Mouse (Mus musculus): ENCODE measurements around the gene Josd2. TPM values are rescaled to one million over a fixed set of nuclear protein-coding genes. Genes with fewer than 3 reads are reported as not detected.

Gene Josd2
- polyA plus RNA-seq, 1 experiment from 2014 or later = 63.1 TPM

DNA sequence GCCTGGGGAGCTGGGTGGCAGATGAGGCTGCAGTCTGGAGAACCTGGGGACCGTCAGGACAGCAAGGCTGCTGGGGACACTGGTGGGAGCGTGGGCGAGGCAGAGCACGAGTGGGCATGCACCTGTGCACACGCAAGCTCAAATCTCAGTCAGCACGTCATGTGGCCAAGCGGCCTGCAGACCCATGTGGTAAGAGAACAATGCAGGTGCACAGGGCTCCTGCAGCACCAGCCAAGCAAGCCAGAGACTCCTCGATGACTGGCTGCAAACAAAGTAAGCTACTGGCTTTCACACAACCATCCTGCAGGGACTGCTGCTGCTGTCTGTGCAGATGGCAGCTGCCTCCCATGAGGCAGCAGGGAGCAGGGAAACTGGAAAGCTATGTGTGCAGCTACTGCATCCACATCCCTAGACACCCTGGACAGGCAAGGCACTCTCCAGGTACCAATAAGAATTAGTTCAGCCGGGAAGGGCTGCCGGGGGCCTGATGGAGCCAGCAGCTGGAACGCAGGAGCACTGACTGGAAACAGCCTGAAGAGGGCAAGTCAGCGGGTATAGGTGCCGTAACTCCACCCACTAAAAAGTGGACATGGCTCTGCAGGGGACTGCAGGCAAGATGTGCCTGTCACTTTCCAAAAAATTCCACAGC, 19.3 kb downstream of the Josd2 start:
- Histone ChIP-seq H3K4me1 (ENCODE audit: insufficient read depth) (peaks cover 6% of the 10 kb centered on the region), H3K27me3 (ENCODE audit: insufficient read depth, low read length) (no peaks in the 10 kb centered on the region), H3K9ac (replicated peaks) (no peak overlapping the region), H3K36me3 (replicated peaks; ENCODE audit: insufficient read depth, low read length) (peaks cover 18% of the 10 kb centered on the region), H3K4me3 (ENCODE audit: low read depth, low read length) (no peak overlapping the region), H3K27ac (ENCODE audit: low read depth) (no peak overlapping the region), H3K9me3 (ENCODE audit: low read length) (no peaks in the 10 kb centered on the region), H3K4me2 (ENCODE audit: low read depth, low read length) (no peak overlapping the region)
- ATAC-seq (no peak), DNase-seq (peak; percentile 12)
- TF ChIP-seq CTCF (IDR thresholded peaks at IDR 0.05; ENCODE audit: low read depth) (no peak), EP300 (IDR thresholded peaks at IDR 0.05; ENCODE audit: low read depth) (no peak)
- WGBS (ENCODE audit: insufficient replicate concordance) = 72% methylated on average over 13 of the region's 13 CpGs

DNA sequence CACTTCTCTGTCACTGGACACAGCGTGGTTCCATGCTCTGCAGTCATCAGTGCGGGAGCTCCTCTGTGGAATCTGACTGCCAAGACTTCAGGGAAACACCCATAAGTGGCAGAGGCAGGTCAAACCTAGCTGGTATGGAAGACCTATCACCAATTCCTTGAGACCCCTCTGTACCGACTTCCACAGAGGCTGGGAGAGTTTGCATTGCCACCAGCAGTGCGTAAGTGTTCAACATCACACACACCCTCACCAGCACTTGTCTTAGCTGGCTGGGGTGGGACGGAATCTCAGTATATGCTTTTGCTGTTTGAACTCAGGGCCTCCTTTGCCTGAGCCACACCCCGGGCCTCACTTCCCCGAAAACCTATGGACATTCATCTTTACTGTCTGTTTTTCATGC, 20.2 kb downstream of the Josd2 start:
- TF ChIP-seq CTCF (IDR thresholded peaks at IDR 0.05; ENCODE audit: low read depth) = no peak
- no peak for TF ChIP-seq EP300 (IDR thresholded peaks at IDR 0.05; ENCODE audit: low read depth)
- no peak overlapping the region for H3K9ac ChIP-seq (replicated peaks)

DNA sequence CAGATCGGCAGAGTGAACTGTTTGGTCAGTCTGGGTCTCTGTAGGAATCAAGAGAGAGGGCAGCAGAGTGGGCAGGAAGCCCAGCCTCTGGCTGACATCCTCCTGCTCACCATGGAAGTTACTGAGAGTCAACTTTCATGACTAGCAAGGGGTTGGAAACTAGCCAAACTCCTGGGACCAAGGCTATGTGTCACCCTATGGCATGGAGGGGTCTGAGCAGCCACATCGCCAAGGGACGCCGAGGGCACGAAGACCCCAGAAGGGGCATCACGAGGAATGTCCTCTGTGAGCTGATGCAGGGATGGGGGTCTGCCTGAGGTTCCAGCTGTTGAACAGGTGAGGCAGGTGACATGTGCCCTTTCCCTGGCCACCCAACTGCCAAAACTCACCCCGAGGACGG, 20.8 kb downstream of the Josd2 start:
- Histone ChIP-seq H3K27ac (ENCODE audit: low read depth) (no peak overlapping the region), H3K4me2 (ENCODE audit: low read depth, low read length) (no peak overlapping the region), H3K9me3 (ENCODE audit: low read length) (no peaks in the 10 kb centered on the region), H3K36me3 (replicated peaks; ENCODE audit: insufficient read depth, low read length) (peaks cover 26% of the 10 kb centered on the region), H3K4me1 (ENCODE audit: insufficient read depth) (no peaks in the 10 kb centered on the region), H3K9ac (replicated peaks) (no peak overlapping the region), H3K4me3 (ENCODE audit: low read depth, low read length) (no peak overlapping the region), H3K27me3 (ENCODE audit: insufficient read depth, low read length) (no peaks in the 10 kb centered on the region)
- TF ChIP-seq EP300 (IDR thresholded peaks at IDR 0.05; ENCODE audit: low read depth) (no peak), CTCF (IDR thresholded peaks at IDR 0.05; ENCODE audit: low read depth) (no peak)
- no peak for ATAC-seq
- no peak for DNase-seq
- 82% methylated on average over 8 of the region's 8 CpGs for WGBS (ENCODE audit: insufficient replicate concordance)

More for the DNA sequence above, 20.2 kb downstream of the Josd2 start:
- Histone ChIP-seq H3K36me3 (replicated peaks; ENCODE audit: insufficient read depth, low read length) (peaks cover 23% of the 10 kb centered on the region), H3K9me3 (ENCODE audit: low read length) (no peaks in the 10 kb centered on the region), H3K4me2 (ENCODE audit: low read depth, low read length) (no peak overlapping the region), H3K27ac (ENCODE audit: low read depth) (no peak overlapping the region), H3K4me1 (ENCODE audit: insufficient read depth) (no peaks in the 10 kb centered on the region), H3K27me3 (ENCODE audit: insufficient read depth, low read length) (no peaks in the 10 kb centered on the region), H3K4me3 (ENCODE audit: low read depth, low read length) (no peak overlapping the region)
- DNase-seq = peak; percentile 9
- 86% methylated on average over 7 of the region's 7 CpGs for WGBS (ENCODE audit: insufficient replicate concordance)
- ATAC-seq = no peak

DNA sequence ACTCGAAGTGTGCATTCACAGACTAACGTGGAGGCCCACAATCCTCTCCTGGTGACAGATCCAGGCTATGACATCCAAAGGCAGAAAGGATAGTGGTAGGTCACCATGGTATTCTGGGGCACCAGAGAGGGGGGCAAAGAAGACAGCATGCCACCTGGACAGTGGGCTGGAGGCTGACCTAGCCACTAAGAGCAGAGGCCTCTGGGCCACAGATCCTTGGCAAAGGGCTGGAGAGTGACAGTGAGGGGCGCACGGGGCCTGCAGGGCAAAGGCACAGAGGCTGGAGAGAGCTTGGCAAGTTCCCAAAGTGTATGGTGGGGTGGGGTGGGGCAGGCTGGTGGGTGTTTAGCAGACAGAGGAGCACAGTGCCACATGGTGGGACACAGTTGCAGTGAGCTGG, 22.5 kb downstream of the Josd2 start:
- TF ChIP-seq CTCF (IDR thresholded peaks at IDR 0.05; ENCODE audit: low read depth) (no peak), EP300 (IDR thresholded peaks at IDR 0.05; ENCODE audit: low read depth) (no peak)
- peaks cover 26% of the 10 kb centered on the region for H3K36me3 ChIP-seq (replicated peaks; ENCODE audit: insufficient read depth, low read length)
- peak; percentile 12 for DNase-seq

DNA sequence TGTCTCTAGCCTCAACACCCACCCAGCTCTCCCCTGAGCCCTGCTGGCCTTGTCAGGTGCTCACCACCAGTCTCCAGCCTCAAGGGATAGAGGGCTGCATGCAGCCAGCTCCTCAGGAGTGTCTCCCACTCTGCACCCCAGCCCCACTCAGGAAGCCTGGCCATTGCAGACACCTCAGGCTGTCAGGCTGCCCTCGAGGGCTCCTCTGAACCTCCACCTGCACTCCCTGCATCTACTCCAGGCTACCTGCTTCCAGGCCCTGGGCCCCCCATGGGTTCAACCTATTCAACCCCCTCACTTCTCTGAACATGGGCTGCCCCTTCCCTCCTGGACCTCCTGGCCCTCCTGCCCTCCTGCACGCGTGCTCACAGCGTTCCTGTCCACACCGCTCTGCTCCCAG, 23.6 kb downstream of the Josd2 start:
- 97% methylated on average over 5 of the region's 5 CpGs for WGBS (ENCODE audit: insufficient replicate concordance)
- Histone ChIP-seq H3K36me3 (replicated peaks; ENCODE audit: insufficient read depth, low read length) (peaks cover 26% of the 10 kb centered on the region), H3K4me1 (ENCODE audit: insufficient read depth) (peaks cover 12% of the 10 kb centered on the region), H3K9ac (replicated peaks) (no peak overlapping the region), H3K4me3 (ENCODE audit: low read depth, low read length) (no peak overlapping the region), H3K9me3 (ENCODE audit: low read length) (no peaks in the 10 kb centered on the region), H3K4me2 (ENCODE audit: low read depth, low read length) (no peak overlapping the region), H3K27ac (ENCODE audit: low read depth) (no peak overlapping the region), H3K27me3 (ENCODE audit: insufficient read depth, low read length) (no peaks in the 10 kb centered on the region)
- peak; percentile 14 for DNase-seq
- TF ChIP-seq CTCF (IDR thresholded peaks at IDR 0.05; ENCODE audit: low read depth) = no peak
- no peak for TF ChIP-seq EP300 (IDR thresholded peaks at IDR 0.05; ENCODE audit: low read depth)
- no peak for ATAC-seq

More for the DNA sequence above, 22.5 kb downstream of the Josd2 start:
- H3K27ac ChIP-seq (ENCODE audit: low read depth) = no peak overlapping the region
- H3K9ac ChIP-seq (replicated peaks) = no peak overlapping the region
- H3K4me3 ChIP-seq (ENCODE audit: low read depth, low read length) = no peak overlapping the region
- H3K4me2 ChIP-seq (ENCODE audit: low read depth, low read length) = no peak overlapping the region
- peaks cover 6% of the 10 kb centered on the region for H3K4me1 ChIP-seq (ENCODE audit: insufficient read depth)
- no peak for ATAC-seq
- no peaks in the 10 kb centered on the region for H3K9me3 ChIP-seq (ENCODE audit: low read length)
- 73% methylated on average over 4 of the region's 4 CpGs for WGBS (ENCODE audit: insufficient replicate concordance)
- no peaks in the 10 kb centered on the region for H3K27me3 ChIP-seq (ENCODE audit: insufficient read depth, low read length)

DNA sequence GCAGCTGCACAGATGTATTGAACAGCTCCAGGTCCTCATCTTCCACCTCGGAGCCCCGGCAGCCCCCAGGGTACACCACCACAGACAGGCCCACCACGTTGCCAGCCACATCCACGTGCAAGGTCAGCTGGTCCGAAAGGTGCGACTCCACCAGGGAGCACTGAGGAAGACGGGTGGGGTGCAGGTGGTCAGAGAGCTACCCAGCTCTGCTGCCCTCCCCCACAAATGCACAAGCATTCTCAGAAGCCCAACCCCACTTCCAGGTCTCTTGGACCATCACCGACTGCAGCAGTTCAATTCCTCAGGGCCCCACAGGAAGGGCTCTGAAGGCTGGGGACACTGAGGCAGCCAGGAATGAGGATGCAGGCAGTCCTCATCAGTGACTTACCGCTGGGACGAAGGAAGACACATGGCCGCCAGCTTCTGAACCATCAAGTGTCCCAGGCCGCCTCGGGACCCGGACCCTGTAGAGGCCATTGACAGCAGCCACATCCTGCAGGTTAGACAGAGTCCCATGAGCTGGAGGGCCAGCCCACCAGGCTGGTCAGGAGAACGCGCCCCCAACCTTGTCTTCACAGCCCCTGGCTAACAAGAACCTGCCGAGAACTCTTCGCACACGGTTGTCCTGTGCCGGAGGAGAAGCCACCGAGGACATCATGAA, 24.5 kb downstream of the Josd2 start:
- WGBS (ENCODE audit: insufficient replicate concordance) = 89% methylated on average over 21 of the region's 21 CpGs
- peaks cover 26% of the 10 kb centered on the region for H3K36me3 ChIP-seq (replicated peaks; ENCODE audit: insufficient read depth, low read length)
- no peaks in the 10 kb centered on the region for H3K27me3 ChIP-seq (ENCODE audit: insufficient read depth, low read length)

More for the DNA sequence above, 24.5 kb downstream of the Josd2 start:
- DNase-seq (peak; percentile 13), ATAC-seq (no peak)
- H3K4me1 ChIP-seq (ENCODE audit: insufficient read depth) = peaks cover 20% of the 10 kb centered on the region
- TF ChIP-seq EP300 (IDR thresholded peaks at IDR 0.05; ENCODE audit: low read depth) = no peak
- TF ChIP-seq CTCF (IDR thresholded peaks at IDR 0.05; ENCODE audit: low read depth) = no peak
- no peak overlapping the region for H3K27ac ChIP-seq (ENCODE audit: low read depth)
- no peak overlapping the region for H3K4me3 ChIP-seq (ENCODE audit: low read depth, low read length)
- no peak overlapping the region for H3K4me2 ChIP-seq (ENCODE audit: low read depth, low read length)
- no peaks in the 10 kb centered on the region for H3K9me3 ChIP-seq (ENCODE audit: low read length)
- no peak overlapping the region for H3K9ac ChIP-seq (replicated peaks)
